Mouse (Mus musculus): ENCODE data around the gene Ank3. TPM values are rescaled to one million over a fixed set of nuclear protein-coding genes. Genes with fewer than 3 reads are reported as not detected.

Gene Ank3
- total and polyA plus RNA-seq, 3 experiments: 3.2 to 6.7 TPM; not detected in 1

DNA sequence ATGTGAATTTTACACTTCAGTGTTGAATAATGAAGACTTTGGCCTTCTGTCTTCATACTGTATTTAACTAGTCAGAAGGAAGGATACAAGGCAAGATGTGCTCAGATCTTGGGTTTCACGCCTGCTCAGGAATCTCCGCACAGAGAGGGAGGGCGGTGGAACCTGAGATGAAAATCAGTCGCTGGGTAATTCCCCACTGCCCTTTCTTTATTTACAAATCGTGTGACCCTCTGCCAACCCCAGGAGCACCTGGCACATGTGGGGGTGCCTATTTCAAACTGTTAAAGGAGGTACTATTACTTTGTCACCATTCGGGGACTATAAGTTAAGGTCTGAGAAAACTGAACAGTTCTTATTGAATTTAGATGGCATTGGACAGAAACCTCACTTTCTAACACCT is 148.1 kb downstream of the Ank3 start (continued):
- no peak for TF ChIP-seq EP300 (IDR thresholded peaks at IDR 0.05; ENCODE audit: low read depth in 1 of 2, low read length in 2 of 2)

DNA sequence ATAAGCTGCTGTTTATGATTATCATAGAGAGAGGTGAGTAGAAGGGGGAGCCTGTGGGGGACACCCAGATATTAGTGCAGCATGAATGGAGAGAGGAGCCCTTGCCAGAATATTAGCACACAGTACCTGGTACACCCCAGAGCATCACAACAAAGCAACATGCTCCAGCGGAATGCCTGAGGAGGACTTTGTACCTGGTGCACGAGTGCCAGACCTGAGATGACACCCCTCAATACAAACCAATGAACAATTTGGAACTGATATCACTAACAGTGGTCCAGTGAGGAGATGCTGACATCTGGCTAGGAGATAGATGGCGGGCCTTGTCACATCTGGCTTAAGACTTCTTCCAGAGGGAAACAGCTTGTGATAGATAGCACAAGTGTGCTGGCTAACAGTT is 150.2 kb downstream of the Ank3 start:
- H3K9ac ChIP-seq (ENCODE audit: control insufficient read depth, low read depth, low read length, poor library complexity, severe bottlenecking): no peak overlapping the region
- no peaks in the 10 kb centered on the region for H3K27me3 ChIP-seq (ENCODE audit: control insufficient read depth in 1 of 2, insufficient read depth in 2 of 2, low read length in 2 of 2)
- TF ChIP-seq KAT2A (conservative IDR thresholded peaks at IDR 0.05; ENCODE audit: low read depth, low read length) (no peak), POLR2A (IDR thresholded peaks at IDR 0.05; ENCODE audit: control insufficient read depth in 1 of 2, insufficient read depth in 1 of 2, low read depth in 1 of 2, low read length in 2 of 2, poor library complexity in 1 of 2) (no peak), NELFE (IDR thresholded peaks at IDR 0.05; ENCODE audit: low read depth, low read length) (no peak), RCOR1 (IDR thresholded peaks at IDR 0.05; ENCODE audit: low read depth, low read length) (no peak)
- no peaks in the 10 kb centered on the region for H3K79me2 ChIP-seq (ENCODE audit: control insufficient read depth, insufficient read depth, low read length, poor library complexity)
- H3K36me3 ChIP-seq (ENCODE audit: control insufficient read depth in 1 of 2, insufficient read depth in 2 of 2, low read length in 2 of 2): no peaks in the 10 kb centered on the region
- no peak overlapping the region for H3K27ac ChIP-seq (ENCODE audit: control insufficient read depth, low read depth, low read length)
- no peaks in the 10 kb centered on the region for H3K9me3 ChIP-seq (replicated peaks; ENCODE audit: insufficient read depth, low read length)
- no peaks in the 10 kb centered on the region for H3K4me1 ChIP-seq (ENCODE audit: control insufficient read depth in 1 of 2, insufficient read depth in 2 of 2, low read length in 2 of 2)
- H3K4me3 ChIP-seq (ENCODE audit: control insufficient read depth in 1 of 2, insufficient read depth in 1 of 2, low read depth in 2 of 2, low read length in 2 of 2): no peak overlapping the region
- no peak for DNase-seq (ENCODE audit: low read depth, low spot score)

DNA sequence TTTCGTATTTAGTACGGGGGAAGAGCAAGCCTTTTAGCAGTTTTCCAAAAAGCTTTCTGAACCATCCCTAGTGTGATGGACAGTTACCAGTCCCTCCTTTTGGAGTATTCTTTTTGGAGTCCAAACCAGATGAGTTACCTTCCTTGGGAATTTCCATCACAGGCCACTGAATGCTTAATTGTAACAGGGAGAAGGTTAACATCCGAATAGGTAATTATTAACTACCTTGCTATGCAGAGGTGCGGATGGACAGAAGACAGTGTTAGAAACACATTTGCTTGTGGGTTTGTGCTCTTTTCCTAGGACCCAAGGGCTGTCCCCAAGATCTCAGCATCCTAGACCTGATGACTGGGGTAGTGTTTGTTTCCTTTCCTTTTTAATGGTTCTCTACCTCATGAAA is 150.6 kb downstream of the Ank3 start:
- no peaks in the 10 kb centered on the region for H3K27me3 ChIP-seq (ENCODE audit: control insufficient read depth in 1 of 2, insufficient read depth in 2 of 2, low read length in 2 of 2)
- no peaks in the 10 kb centered on the region for H3K79me2 ChIP-seq (ENCODE audit: control insufficient read depth, insufficient read depth, low read length, poor library complexity)
- H3K9ac ChIP-seq (ENCODE audit: control insufficient read depth, low read depth, low read length, poor library complexity, severe bottlenecking): no peak overlapping the region
- H3K9me3 ChIP-seq (replicated peaks; ENCODE audit: insufficient read depth, low read length): no peaks in the 10 kb centered on the region
- no peak overlapping the region for H3K27ac ChIP-seq (ENCODE audit: control insufficient read depth, low read depth, low read length)
- TF ChIP-seq RAD21 (IDR thresholded peaks at IDR 0.05; ENCODE audit: low read depth, low read length): no peak
- TF ChIP-seq POLR2A (IDR thresholded peaks at IDR 0.05; ENCODE audit: control insufficient read depth in 1 of 2, insufficient read depth in 1 of 2, low read depth in 1 of 2, low read length in 2 of 2, poor library complexity in 1 of 2): no peak
- no peak for TF ChIP-seq MYB (IDR thresholded peaks at IDR 0.05; ENCODE audit: low read depth, low read length)
- TF ChIP-seq USF1 (IDR thresholded peaks at IDR 0.05; ENCODE audit: low read depth, low read length): no peak
- TF ChIP-seq KAT2A (conservative IDR thresholded peaks at IDR 0.05; ENCODE audit: low read depth, low read length): no peak
- no peak for TF ChIP-seq NELFE (IDR thresholded peaks at IDR 0.05; ENCODE audit: low read depth, low read length)
- no peak for TF ChIP-seq MXI1 (IDR thresholded peaks at IDR 0.05; ENCODE audit: low read depth, low read length)
- no peak for TF ChIP-seq HCFC1 (IDR thresholded peaks at IDR 0.05; ENCODE audit: low read depth, low read length)
- TF ChIP-seq E2F4 (IDR thresholded peaks at IDR 0.05; ENCODE audit: borderline replicate concordance, low read depth, low read length): no peak
- no peak for TF ChIP-seq CTCF (IDR thresholded peaks at IDR 0.05 in 2 of 3, conservative IDR thresholded peaks at IDR 0.05 in 1 of 3; ENCODE audit: control insufficient read depth in 1 of 3, insufficient read depth in 1 of 3, low read depth in 2 of 3, low read length in 3 of 3, poor library complexity in 1 of 3, severe bottlenecking in 1 of 3)
- TF ChIP-seq ZNF384 (IDR thresholded peaks at IDR 0.05; ENCODE audit: low read depth, low read length): no peak
- TF ChIP-seq POLR2AphosphoS2 (IDR thresholded peaks at IDR 0.05; ENCODE audit: low read length): no peak
- TF ChIP-seq TBP (IDR thresholded peaks at IDR 0.05; ENCODE audit: low read depth, low read length): no peak
- TF ChIP-seq ZC3H11A (IDR thresholded peaks at IDR 0.05; ENCODE audit: low read depth, low read length): no peak
- no peak for TF ChIP-seq JUND (IDR thresholded peaks at IDR 0.05; ENCODE audit: low read depth, low read length)
- no peak for TF ChIP-seq MEF2A (IDR thresholded peaks at IDR 0.05; ENCODE audit: extremely low read depth, insufficient replicate concordance, low read depth, low read length, poor library complexity, severe bottlenecking)
- no peak for TF ChIP-seq CHD2 (IDR thresholded peaks at IDR 0.05; ENCODE audit: low read length)
- no peak for TF ChIP-seq SIN3A (IDR thresholded peaks at IDR 0.05; ENCODE audit: low read length)
- H3K36me3 ChIP-seq (ENCODE audit: control insufficient read depth in 1 of 2, insufficient read depth in 2 of 2, low read length in 2 of 2): no peaks in the 10 kb centered on the region
- H3K4me1 ChIP-seq (ENCODE audit: control insufficient read depth in 1 of 2, insufficient read depth in 2 of 2, low read length in 2 of 2): no peaks in the 10 kb centered on the region
- DNase-seq (ENCODE audit: low read depth, low spot score): no peak
- H3K4me3 ChIP-seq (ENCODE audit: control insufficient read depth in 1 of 2, insufficient read depth in 1 of 2, low read depth in 2 of 2, low read length in 2 of 2): no peak overlapping the region

Data from MEL (cell line).